Mouse (Mus musculus): ENCODE measurements around the gene Nudt16.

Nudt16 gene

DNA sequence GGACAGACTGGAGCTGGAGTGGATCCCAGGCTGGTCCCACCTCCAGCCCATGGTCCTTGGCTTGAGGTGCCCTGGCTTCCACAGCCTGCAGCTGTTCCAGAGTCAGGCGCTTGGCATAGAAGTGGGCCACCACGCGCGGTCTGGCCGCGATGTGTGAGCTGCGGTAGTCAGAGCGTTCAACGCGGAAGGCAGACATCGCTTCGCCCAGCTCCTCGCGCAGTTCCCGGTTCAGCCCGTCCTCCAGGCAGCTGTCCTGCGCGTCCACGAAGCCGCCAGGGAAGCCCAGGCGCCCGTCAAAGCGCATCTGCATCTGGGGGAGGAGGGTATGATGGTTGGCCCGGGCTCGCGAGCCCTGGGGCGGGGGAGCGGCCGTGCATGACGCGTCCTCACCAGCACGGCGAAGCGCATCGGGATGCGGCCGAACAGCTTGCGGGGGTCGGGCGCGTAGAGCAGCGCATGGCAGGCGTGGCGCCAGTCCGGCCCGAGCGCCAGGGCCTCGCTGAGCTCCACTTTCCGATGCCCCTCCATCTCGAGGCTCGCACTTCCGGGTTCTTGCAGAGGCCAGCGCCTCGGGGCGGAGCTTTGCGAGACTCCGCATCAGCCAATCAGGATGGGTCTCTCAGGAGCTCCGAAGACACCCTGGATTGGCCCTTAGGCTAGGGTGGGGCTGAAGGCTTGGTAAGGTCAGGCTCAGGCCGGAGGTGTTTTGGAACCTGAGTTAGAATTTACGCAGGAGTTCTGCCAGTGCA lies at the start of gene Nudt16:
Gene Nudt16, minus strand, starts transcription at position 572 of the 749 bp plus-strand sequence.
- in situ Hi-C loops (cut with MboI, MseI): loop anchor here (5.0 kb wide), 4 partner anchors 69 to 849 kb away; partner anchors contain the start of genes Aste1 (in 1 of the 2) and Nek11 (in 1 of the 2)

DNA sequence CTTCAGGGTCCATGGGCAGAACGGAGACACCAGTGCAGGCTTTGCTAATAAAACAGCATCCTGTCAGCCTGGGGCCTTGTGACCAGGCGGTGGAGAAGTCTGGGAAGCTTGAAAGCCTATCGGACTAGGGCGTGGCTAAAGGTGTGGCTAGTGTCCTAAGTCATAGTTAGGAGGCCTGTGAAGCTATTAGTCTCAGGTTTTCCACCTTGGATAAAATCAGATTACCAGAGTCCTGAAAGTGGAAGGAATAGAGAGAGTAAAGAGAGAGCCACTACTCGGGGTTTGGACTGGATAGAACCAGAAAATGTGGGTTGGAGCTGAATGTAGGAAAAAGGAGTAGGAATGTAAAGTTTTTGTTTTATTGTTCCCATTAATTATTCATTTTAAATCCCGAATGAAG lies 13.4 kb upstream of the Nudt16 start, which contains the start of gene 1700080E11Rik:
Gene 1700080E11Rik, minus strand, starts transcription at position 101 of the 400 bp plus-strand sequence.
- in situ Hi-C loops (cut with MboI, MseI): no loop called here

DNA sequence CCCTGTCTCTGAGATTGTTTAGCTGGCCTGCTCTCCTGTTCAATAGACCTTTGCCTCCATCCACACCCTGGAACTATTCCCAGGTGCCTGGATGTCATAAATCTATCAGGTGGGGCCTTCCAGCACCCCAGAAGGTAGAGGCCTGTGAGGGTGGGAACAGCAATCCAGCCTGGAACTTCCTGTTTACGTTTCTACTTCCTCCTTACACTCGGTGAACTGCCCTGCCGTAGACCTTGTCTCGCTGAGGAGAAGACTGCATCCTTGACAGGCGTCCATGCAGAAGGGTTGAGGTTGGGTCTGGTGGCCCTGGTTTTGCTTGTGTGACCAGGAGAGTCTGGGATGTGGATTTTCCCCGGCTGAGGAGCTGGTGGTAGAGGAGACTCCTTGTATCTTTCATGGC lies 7.6 kb upstream of the Nudt16 start:
- in situ Hi-C loops (cut with MboI, MseI): no loop called here

DNA sequence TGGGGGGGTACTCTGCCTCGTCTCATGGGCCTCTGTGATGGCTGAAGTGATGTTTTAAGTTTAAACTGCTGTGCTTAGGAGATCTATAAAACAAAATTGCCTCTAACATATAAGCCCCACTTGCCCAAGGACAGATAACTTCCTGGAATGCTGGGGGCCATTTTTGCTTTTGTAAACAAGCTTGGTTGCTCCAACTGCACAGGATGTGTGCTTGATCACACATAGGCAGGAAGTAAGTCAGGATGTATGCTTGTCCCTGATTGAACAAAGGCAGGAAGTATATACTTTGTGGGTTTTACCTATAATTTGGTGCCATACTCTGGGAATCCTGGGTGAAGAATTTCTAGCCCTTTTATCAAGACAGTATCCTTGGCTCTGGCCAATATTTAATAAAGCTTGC lies 4.8 kb upstream of the Nudt16 start:
- in situ Hi-C loops (cut with MboI, MseI): no loop called here

DNA sequence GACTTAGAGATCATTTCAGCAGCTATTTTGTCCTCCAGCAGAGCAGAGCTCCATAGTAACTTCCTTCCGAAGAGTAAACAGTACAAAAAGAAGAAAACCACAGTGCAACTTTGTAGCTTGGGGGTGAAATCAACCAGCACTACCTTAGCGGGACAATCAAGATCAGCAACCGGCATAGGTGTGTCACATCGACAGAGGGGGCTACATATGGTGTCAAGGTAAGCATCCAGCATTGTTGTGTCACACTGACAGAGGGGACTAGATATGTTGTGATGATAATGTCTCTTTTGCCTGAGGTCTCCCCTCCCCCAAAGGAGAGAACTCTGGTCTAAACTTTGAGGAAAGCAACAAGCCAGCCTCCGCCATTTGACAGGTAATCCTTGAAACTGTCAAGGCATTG lies 2.9 kb upstream of the Nudt16 start:
- in situ Hi-C loops (cut with MboI, MseI): loop anchor here (5.0 kb wide), 4 partner anchors 72 to 852 kb away; partner anchors contain the start of genes Aste1 (in 1 of the 2) and Nek11 (in 1 of the 2)

DNA sequence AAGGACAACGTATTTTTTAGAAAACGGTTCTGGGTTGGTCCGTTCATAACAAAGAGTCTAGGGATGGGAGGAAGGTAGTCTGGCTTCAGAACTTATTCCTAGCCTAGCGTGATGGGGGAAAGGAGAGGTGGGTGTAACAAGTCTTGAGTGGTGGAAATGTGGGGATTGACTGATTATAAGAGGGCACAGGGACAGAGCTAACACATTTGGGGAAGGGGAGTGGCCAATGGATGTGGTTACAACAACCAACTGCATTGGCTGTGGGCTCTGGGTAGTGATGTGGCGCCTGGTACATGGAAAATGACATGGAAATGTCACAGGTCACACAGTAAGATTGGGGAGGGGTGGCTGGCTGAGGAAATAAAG lies 361 bp upstream of the Nudt16 start:
- in situ Hi-C loops (cut with MboI, MseI): loop anchor here (5.0 kb wide), 4 partner anchors 70 to 850 kb away; partner anchors contain the start of genes Aste1 (in 1 of the 2) and Nek11 (in 1 of the 2)

DNA sequence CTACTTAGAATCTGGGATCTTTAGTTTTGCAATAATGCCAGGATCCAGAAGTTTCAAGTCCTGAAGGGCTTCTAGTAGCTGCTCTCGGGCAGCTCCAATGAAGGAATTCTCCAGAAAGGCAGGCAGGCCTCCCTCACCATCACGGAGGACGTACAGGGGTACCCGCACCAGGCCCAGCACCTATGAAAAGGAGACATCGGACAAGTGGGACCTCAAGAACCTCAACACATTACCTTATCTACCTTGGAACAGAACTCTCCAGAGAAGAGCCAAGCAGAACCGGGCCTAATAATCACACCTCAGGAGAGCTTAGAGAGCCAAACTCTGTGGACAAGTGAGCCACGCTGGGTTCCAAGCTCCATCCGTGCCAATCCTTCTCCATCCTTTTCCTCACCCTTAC lies 1.3 kb downstream of the Nudt16 start:
- in situ Hi-C loops (cut with MboI, MseI): loop anchor here (5.0 kb wide), 4 partner anchors 68 to 848 kb away; partner anchors contain the start of genes Aste1 (in 1 of the 2) and Nek11 (in 1 of the 2)

DNA sequence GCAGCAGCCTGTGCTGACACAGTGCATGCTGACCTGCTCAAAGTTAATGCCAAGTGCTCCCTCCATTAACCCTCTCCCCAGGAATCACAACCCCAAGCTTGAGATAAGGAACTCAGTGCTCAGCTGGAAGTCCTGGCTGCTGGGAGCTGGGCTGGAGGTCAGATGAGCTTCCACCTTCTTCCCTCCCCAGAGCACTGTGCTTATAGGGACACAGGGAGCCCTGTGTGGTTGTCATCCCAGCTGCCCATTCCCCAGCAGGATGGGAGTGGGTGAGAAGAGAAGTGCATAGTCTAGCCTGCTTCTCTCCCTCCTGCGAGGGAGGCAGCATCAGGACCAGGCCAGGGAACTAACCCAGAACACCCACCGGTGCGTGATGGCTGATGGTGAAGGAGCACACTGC lies 6.4 kb downstream of the Nudt16 start:
- in situ Hi-C loops (cut with MboI, MseI): loop anchor here in 1 of 2 experiments (10.0 kb wide), 1 partner anchor 1750 kb away; no protein-coding TSS in a partner anchor

DNA sequence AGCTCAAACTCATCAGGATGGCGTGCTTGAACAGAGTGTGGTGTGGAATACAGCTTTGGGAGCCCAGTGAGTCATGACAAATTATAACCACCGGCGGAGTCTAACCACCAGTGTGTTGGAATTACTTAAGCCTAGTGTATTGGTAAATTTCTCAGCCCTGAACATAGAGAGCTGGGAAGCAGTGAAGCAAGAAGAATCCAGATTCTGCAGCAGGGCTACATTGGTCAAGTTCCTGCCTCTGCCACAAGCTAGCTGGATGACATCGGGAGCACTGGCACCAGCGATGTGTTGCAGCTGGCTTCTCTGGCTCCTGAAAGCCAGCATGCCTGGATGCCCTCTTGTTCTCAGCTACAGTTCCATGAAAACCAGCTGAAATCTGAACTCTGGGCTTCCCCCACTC lies 27.7 kb downstream of the Nudt16 start:
- in situ Hi-C loops (cut with MboI, MseI): no loop called here

DNA sequence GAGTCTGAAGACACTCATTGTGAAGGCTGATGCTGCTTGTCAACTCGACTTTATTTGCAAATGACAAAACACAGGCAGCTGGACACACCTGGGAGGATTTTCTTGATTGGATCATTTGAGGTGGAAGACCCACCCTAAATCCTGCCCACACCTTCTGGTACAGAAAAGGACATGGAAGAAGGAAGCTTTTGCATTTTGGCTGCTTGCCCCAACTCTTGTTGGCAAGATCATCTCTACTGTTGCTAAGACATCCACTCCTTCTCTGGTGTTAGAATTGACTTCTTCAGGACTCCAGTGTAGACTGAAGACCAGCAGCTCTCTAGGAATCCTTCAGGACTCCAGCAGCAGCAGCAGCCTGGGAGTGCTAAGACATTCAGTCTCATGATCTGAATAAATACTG lies 29.7 kb downstream of the Nudt16 start:
- in situ Hi-C loops (cut with MboI, MseI): no loop called here

DNA sequence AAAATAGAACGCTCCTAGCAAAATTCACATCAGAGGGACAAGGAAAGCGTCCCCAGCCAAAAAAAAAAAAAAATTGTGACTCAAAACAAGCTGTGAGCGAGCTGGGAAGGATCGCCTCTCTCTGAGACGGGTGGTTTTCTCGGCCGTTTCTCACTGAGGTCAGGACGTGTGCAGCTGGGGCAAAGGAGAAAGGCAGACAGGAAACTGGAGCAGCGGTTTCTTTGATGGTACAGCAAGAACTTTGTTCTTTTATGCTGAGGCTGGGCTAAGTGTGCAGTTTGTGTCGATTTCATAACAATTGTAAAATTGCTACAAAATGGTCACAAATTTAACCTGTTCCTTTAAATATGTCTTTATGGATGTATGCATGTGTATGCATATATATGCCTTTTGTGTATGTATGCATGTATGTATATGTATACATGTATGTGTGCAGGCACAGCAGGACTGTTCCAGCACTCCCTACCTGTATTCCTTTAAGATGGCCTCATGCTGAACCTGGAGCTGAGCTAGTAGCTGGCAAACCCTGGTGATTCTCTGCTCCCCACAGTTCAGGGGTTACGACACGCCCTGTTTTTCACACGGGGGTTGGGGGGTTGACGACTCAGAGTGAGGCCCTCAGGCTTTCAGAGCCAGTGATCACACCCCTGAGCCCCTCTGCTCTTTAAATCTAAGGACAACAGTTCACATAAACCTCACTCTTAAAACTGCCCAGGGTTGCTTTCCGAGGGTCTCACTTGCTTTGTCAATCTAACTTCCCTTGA lies 30.6 kb downstream of the Nudt16 start:
- in situ Hi-C loops (cut with MboI, MseI): no loop called here

DNA sequence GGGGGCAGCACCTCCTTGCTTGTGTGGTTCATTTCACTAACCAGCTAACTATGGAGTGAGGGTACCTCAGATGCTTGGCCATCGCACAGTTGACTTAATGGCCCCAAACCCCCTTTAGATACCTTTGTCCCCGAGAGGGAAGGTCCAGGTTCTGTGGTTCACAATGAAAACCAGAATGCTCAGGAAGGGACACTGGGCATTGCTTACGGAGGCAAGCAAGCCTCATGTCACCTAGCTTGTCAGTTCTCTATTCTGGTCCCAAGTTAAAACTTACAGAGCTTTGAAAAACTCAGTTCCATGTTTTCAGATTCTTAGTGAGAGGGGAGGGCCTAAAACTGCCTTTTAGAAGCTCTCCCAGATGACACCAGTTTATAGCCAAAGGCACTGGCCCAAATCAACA lies 51.4 kb downstream of the Nudt16 start:
- in situ Hi-C loops (cut with MboI, MseI): no loop called here
